Mouse (Mus musculus) heart, postnatal 0 days (tissue): ENCODE data around the gene Mrgprb3. TPM values are rescaled to one million over a fixed set of nuclear protein-coding genes. Genes with fewer than 3 reads are reported as not detected.

Experiments
- ATAC-seq: fragments of 200-750 bp; cut with Nextera tagmentation; 2 replicates; pipeline ENCODE4 v1.8.0; 2017; ENCODE audit warnings: low read depth, moderate number of reproducible peaks, moderate library complexity; ENCODE audit not compliant: insufficient read depth
- DNase-seq: peaks from one replicate; pipeline ENCODE4 v3.0.0-alpha.2; 2016; ENCODE audit warnings: low spot score
- H3K27ac ChIP-seq: fragments of 300-500 bp; sonication (generic); 2 replicates; pipeline ENCODE4 v1.5.1; 2014; ENCODE audit warnings: low read depth, mild to moderate bottlenecking
- H3K27me3 ChIP-seq: fragments of 300-500 bp; sonication (generic); 2 replicates; pipeline ENCODE4 v1.6.1; 2014; ENCODE audit warnings: low read length, mixed read lengths; ENCODE audit not compliant: control insufficient read depth, insufficient read depth
- H3K36me3 ChIP-seq: fragments of 300-500 bp; sonication (generic); replicated peaks from 2 replicates; pipeline ENCODE4 v1.6.1; 2014; ENCODE audit warnings: low read length, mixed read lengths; ENCODE audit not compliant: control insufficient read depth, insufficient read depth
- H3K4me1 ChIP-seq: fragments of 300-500 bp; sonication (generic); 2 replicates; pipeline ENCODE4 v1.6.1; 2014; ENCODE audit warnings: antibody characterized with exemption; ENCODE audit not compliant: control insufficient read depth, insufficient read depth
- H3K4me2 ChIP-seq: fragments of 300-500 bp; sonication (generic); 2 replicates; pipeline ENCODE4 v1.6.1; 2014; ENCODE audit warnings: low read depth, mild to moderate bottlenecking, low read length, moderate library complexity
- H3K4me3 ChIP-seq: fragments of 300-500 bp; sonication (generic); 2 replicates; pipeline ENCODE4 v1.5.1; 2014; ENCODE audit warnings: low read depth, low read length
- H3K9ac ChIP-seq: fragments of 300-500 bp; sonication (generic); replicated peaks from 2 replicates; pipeline ENCODE4 v1.6.1; 2014; ENCODE audit warnings: low read depth, low read length, mixed read lengths
- H3K9me3 ChIP-seq: fragments of 300-500 bp; sonication (generic); replicated peaks from 2 replicates; pipeline ENCODE4 v1.6.1; 2016; ENCODE audit warnings: low read length; ENCODE audit not compliant: control insufficient read depth
- CTCF ChIP-seq: IDR thresholded peaks from 2 replicates; pipeline ENCODE4 v1.5.1; 2016; ENCODE audit warnings: antibody characterized with exemption, control low read depth, low read depth
- EP300 ChIP-seq: IDR thresholded peaks from 2 replicates; pipeline ENCODE4 v1.6.1; 2016; ENCODE audit warnings: antibody characterized with exemption, low read depth
- WGBS: fragments of 180-500 bp; shearing (Covaris S2); extraction: QIAGEN DNeasy Blood & Tissue Kit; methylation state at CpG from one replicate; pipeline ENCODE4 v1.1.7; 2014; 5-methylcytosine and 5-hydroxymethylcytosine counted together
- polyA plus RNA-seq: library from polyadenylated mRNA; unstranded; fragments of >200 nt; fragmentation: Nextera tagmentation; extraction: Ambion mirVana; gene quantifications from 2 replicates; pipeline ENCODE4 v1.2.1, GENCODE M21; 2015
- total RNA-seq: library from RNA; depleted of rRNA; stranded (reverse); fragments of >200 nt; gene quantifications from 2 replicates; pipeline ENCODE4 v1.2.3, GENCODE M21; 2014; ENCODE audit warnings: low replicate concordance; rRNA removed

Mrgprb3 gene
- not detected in 2 replicates for total RNA-seq
- polyA plus RNA-seq, result not detected in 2 replicates

DNA sequence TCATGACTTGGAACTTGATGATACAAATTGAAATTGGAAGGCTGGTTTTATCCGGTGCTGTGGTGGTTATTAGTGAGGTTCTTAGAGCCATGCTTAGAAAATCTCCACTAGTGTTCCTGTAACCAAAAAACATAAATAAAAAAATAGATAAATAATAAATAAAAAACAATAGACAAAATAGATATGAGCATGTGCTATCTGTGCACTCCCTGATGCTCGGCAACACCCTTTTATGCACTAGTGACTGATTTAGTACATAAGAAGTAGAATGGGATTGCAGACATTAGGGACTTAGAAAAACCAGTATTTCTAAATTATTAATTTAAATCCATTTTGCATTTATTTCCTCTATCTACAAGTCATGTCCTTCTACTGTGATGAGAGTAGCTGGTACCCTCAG, at the start of gene Mrgprb3:
Mrgprb3 (minus strand) TSS at position 101 of the 400 bp plus-strand sequence.
- Histone ChIP-seq H3K9me3 (no peaks in the 10 kb centered on the region), H3K9ac (no peak within 1 kb of the TSS), H3K4me1 (no peaks in the 10 kb centered on the region), H3K27ac (no peak within 1 kb of the TSS), H3K27me3 (no peaks in the 10 kb centered on the region), H3K4me2 (no peak within 1 kb of the TSS), H3K36me3 (no peaks in the 10 kb centered on the region), H3K4me3 (no peak within 1 kb of the TSS)
- ATAC-seq (no peak), DNase-seq (no peak)
- TF ChIP-seq EP300 (no peak), CTCF (no peak)
- 78% methylated on average over 2 of the region's 2 CpGs for WGBS

Other genes with a start within 250 kb of the Mrgprb3 start
- gene Mrgprb1, start 187.5 kb downstream of the Mrgprb3 start, total RNA-seq, result not detected in 2 replicates
- gene Mrgprb1, start 187.5 kb downstream of the Mrgprb3 start, polyA plus RNA-seq, result 0.12 and 0.19 TPM in 2 replicates
- not detected in 2 replicates for gene Mrgprx2, start 144.5 kb downstream of the Mrgprb3 start, total RNA-seq
- 0.05 and 0.10 TPM in 2 replicates for gene Mrgprx2, start 144.5 kb downstream of the Mrgprb3 start, polyA plus RNA-seq
- 3.3 TPM in 1 of 2 replicates, not detected in the other for gene Mrgprb2, start 85.7 kb downstream of the Mrgprb3 start, total RNA-seq
- gene Mrgprb2, start 85.7 kb downstream of the Mrgprb3 start, polyA plus RNA-seq, result 0.37 and 0.49 TPM in 2 replicates
- 51.6 and 58.5 TPM in 2 replicates for gene Zdhhc13, start 145.2 kb upstream of the Mrgprb3 start, total RNA-seq
- 26.9 and 29.5 TPM in 2 replicates for gene Zdhhc13, start 145.2 kb upstream of the Mrgprb3 start, polyA plus RNA-seq
- 1,353 and 1,464 TPM in 2 replicates for gene Csrp3, start 204.2 kb upstream of the Mrgprb3 start, total RNA-seq
- 1,907 and 1,928 TPM in 2 replicates for gene Csrp3, start 204.2 kb upstream of the Mrgprb3 start, polyA plus RNA-seq
- 5.8 and 5.9 TPM in 2 replicates for gene E2f8, start 237.8 kb upstream of the Mrgprb3 start, total RNA-seq
- 3.0 and 3.5 TPM in 2 replicates for gene E2f8, start 237.8 kb upstream of the Mrgprb3 start, polyA plus RNA-seq